Mouse (Mus musculus) spleen, adult 18-20 months (tissue): ENCODE measurements at regions not wholly inside any gene's neighbourhood (a gene's known extent, or its start where the extent isn't known, plus 50 kb on each side); places are given as distances from the start of the nearest gene placed in this dataset.

ENCODE experiments used
- DNase-seq, 2 experiments: peaks; one replicate each; pipeline ENCODE4 v3.0.0; 2022; ENCODE audit warnings: mixed read lengths in 2 of 2

GRCm38 (mm10) chr9:122629171-122629904 is 117.8 kb upstream of the Topaz1 start:
- no peak for DNase-seq

DNA sequence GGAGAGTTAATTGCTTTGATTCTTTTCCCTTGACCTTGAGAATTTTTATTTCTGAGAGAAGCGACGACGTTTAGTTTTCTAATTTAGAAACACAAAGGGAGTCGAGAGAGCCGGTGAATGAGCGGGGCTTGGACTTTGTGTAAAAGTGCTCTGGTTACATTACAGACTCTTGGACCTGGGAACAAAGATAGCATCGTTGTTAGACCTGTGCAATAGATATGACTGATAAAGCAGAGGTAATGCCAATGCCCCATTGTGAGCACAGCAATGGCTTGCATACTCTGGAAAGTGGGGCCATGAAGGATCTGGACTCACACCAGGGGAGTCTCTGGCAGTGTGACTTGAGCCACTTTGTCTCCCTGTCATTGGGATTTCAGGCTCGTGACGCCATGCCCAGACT is 115.4 kb upstream of the Topaz1 start:
- DNase-seq = no peak

DNA sequence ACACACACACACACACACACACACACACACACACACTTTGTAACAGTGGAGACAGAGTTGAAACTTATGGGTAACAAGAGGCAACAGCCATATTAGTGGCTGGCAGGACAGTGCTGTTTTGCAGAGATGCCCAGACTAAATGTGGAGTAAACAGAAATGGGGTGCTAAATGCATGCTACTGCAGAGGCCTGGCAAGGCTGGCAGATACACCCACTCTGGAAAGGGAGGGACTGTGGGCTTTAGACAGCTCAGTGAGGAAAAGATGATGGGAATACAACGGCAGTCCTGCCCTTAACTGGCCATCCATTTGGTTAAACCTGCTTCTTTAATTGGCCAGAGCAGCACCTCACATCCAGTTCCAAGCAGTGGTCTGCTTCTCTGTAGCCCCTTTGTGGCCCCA is 113.7 kb upstream of the Topaz1 start:
- DNase-seq = no peak

- no peak for DNase-seq
Measured at GRCm38 (mm10) chr9:122635138-122635964, 111.8 kb upstream of the Topaz1 start.

- DNase-seq = no peak
Measured at GRCm38 (mm10) chr9:122637591-122637990, 109.6 kb upstream of the Topaz1 start.

GRCm38 (mm10) chr9:122639239-122639638 is 107.9 kb upstream of the Topaz1 start:
- DNase-seq = no peak

DNA sequence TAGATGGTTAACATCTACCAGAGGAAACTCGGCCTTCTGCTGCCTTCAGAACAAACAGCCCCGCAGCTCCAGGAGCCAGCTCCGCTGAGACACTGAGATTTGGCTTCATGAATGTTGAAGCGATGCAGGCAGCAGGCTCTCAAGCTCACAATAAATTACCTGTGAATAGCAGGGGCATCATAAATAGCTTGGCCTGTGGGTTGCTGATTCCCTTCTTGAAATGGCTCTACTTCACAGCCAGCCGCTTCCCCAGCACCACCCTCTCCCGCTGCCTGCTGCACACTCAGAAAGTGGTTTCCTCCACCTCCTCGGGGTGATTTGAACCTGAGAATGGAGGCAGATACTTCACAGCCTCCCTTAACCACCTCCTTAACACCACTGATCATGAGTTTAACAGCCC is 104.2 kb upstream of the Topaz1 start:
- DNase-seq = no peak

- DNase-seq = no peak
Measured at GRCm38 (mm10) chr9:122645569-122645968, 101.6 kb upstream of the Topaz1 start.

GRCm38 (mm10) chr9:122650862-122651261 is 96.3 kb upstream of the Topaz1 start:
- DNase-seq = no peak

DNA sequence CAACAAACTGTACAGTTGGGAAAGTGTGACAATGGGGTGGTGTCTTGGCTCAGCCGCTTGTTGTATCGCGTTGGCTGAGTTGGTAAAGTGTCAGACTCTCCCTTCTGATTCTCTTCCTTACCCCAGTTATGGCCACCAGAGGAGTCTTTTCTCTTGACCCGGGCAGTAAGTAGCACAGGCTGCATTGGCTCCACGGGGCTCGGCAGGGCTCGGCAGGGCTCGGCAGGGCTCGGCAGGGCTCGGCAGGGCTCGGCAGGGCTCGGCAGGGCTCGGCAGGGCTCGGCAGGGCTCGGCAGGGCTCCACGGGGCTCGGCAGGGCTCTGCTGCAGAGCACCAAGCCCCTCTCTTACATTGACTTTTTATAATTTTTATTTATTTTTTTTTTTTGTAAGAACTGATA is 91.6 kb upstream of the Topaz1 start:
- DNase-seq = peak; percentile 5 to 32

- no peak for DNase-seq
Measured at GRCm38 (mm10) chr9:122660050-122660449, 87.1 kb upstream of the Topaz1 start.

DNA sequence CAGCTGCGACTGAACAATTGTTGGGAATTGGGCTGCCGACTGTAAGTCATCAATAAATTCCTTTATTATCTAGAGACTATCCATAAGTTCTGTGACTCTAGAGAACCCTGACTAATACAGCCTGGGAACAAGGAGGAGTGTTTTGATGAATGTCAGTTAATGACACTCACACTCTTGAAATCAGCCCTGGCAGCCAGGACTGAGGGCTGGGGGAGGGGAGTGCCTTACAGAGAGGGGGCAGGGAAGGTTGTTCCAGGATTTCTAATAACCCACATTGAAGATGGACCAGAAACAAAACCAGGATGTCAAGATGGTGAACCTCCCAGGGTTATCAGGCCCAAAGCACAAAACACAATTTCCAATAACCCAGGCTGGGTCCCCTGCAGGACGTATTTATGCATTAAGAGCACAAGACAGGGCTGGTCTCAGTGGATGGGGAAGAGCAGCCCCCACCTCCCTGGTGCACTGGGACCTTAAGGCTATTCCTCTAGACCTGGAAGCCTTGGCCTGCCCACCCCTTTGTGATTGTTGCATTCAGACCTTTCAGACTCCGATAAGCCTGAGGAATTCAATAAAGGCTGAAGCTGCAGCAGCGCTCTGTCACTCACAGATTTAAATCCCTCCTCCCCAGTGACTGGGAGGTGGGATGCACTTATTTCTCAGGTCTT is 80.0 kb upstream of the Topaz1 start:
- no peak for DNase-seq

GRCm38 (mm10) chr9:122667646-122667981 is 79.5 kb upstream of the Topaz1 start:
- DNase-seq = no peak

DNA sequence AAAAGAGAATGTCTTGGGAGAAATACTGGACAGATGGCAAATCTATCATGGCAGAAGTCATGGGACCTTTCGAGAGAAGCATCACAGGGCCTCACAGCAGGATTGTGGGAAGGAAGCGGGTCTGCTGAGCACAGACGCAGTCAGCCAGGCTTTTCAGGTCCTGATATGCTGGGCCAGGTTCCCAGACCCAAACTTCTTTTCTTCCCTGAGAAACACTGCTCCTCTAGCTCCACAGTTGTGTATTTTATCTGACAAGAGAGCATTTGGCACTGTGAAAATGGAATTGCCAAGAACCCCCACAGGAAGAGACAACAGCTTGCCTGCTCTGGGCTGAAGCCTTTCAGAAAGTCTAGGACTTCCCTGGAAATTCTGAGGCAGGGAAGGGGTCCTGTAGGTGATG is 73.4 kb upstream of the Topaz1 start:
- DNase-seq = no peak

GRCm38 (mm10) chr9:122678001-122678696 is 69.0 kb upstream of the Topaz1 start:
- DNase-seq = no peak

- no peak for DNase-seq
Measured at GRCm38 (mm10) chr9:122687170-122687569, 60.0 kb upstream of the Topaz1 start.

DNA sequence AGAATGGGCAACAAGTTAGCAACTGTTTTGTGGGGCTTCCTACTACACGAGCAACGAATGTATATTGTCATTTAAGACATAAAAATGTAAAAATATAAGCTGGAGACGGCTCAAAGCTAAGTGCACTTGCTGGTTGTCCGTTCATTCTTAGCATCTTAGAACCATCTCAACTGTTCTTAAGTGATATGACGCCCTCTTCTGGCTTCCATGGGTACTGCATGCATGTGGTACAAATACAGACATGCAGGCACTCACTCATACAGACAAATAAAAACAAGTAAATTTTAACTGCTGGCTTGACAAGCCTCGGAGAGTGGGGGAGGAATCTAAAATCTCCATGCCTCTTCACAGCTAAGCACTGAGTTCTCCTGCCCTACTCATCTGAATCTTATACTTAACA is 55.3 kb upstream of the Topaz1 start:
- no peak for DNase-seq

- no peak for DNase-seq
Measured at GRCm38 (mm10) chr9:122695724-122696123, 51.4 kb upstream of the Topaz1 start.
